Mouse (Mus musculus) neural tube, embryonic 11.5 days (tissue): ENCODE data around the gene Gemin4. TPM values are rescaled to one million over a fixed set of nuclear protein-coding genes. Genes with fewer than 3 reads are reported as not detected.

Experiments
- ATAC-seq: fragments of 200-750 bp; cut with Nextera tagmentation; 2 replicates; pipeline ENCODE4 v1.8.0; 2017; ENCODE audit warnings: moderate number of reproducible peaks, mild to moderate bottlenecking, moderate TSS enrichment, moderate library complexity; ENCODE audit not compliant: insufficient read depth, low FRiP score, low TSS enrichment
- DNase-seq: peaks from one replicate; pipeline ENCODE4 v3.0.0-alpha.2; 2015; ENCODE audit warnings: low spot score
- H3K27ac ChIP-seq: fragments of 300-500 bp; sonication (generic); 2 replicates; pipeline ENCODE4 v1.5.1; 2014; ENCODE audit warnings: low read depth, mild to moderate bottlenecking, low read length
- H3K27me3 ChIP-seq: fragments of 300-500 bp; sonication (generic); 2 replicates; pipeline ENCODE4 v1.6.1; 2014; ENCODE audit warnings: mild to moderate bottlenecking, low read length, mixed read lengths; ENCODE audit not compliant: control insufficient read depth, insufficient read depth
- H3K36me3 ChIP-seq: fragments of 300-500 bp; sonication (generic); 2 replicates; pipeline ENCODE4 v1.6.1; 2014; ENCODE audit warnings: mild to moderate bottlenecking, low read length, moderate library complexity, mixed read lengths; ENCODE audit not compliant: control insufficient read depth, insufficient read depth
- H3K4me1 ChIP-seq: fragments of 300-500 bp; sonication (generic); 2 replicates; pipeline ENCODE4 v1.6.1; 2014; ENCODE audit warnings: low read length, mixed read lengths; ENCODE audit not compliant: control insufficient read depth, insufficient read depth
- H3K4me2 ChIP-seq: fragments of 300-500 bp; sonication (generic); 2 replicates; pipeline ENCODE4 v1.6.1; 2014; ENCODE audit warnings: low read depth, mild to moderate bottlenecking, moderate library complexity
- H3K4me3 ChIP-seq: fragments of 300-500 bp; sonication (generic); 2 replicates; pipeline ENCODE4 v1.5.1; 2014; ENCODE audit warnings: low read depth, low read length
- H3K9ac ChIP-seq: fragments of 300-500 bp; sonication (generic); 2 replicates; pipeline ENCODE4 v1.6.1; 2014; ENCODE audit warnings: mild to moderate bottlenecking, low read length
- H3K9me3 ChIP-seq: fragments of 300-500 bp; sonication (generic); 2 replicates; pipeline ENCODE4 v1.6.1; 2016; ENCODE audit warnings: low read length; ENCODE audit not compliant: control insufficient read depth
- WGBS: fragments of 180-500 bp; shearing (Covaris S2); extraction: QIAGEN DNeasy Blood & Tissue Kit; methylation state at CpG from one replicate; pipeline ENCODE4 v1.1.7; 2014; 5-methylcytosine and 5-hydroxymethylcytosine counted together
- polyA plus RNA-seq: library from polyadenylated mRNA; unstranded; fragments of >200 nt; fragmentation: Nextera tagmentation; extraction: Ambion mirVana; gene quantifications from 2 replicates; pipeline ENCODE4 v1.2.1, GENCODE M21; 2014

The Gemin4 gene
- polyA plus RNA-seq: 37.9 and 43.6 TPM in 2 replicates

- Histone ChIP-seq H3K4me2 (peak within 1 kb of the TSS; percentile 85), H3K9ac (peak within 1 kb of the TSS; percentile 95), H3K4me3 (peak within 1 kb of the TSS; percentile 83), H3K4me1 (no peaks in the 10 kb centered on the region), H3K27ac (peak within 1 kb of the TSS; percentile 83), H3K27me3 (no peaks in the 10 kb centered on the region), H3K36me3 (peaks cover 12% of the 10 kb centered on the region), H3K9me3 (no peaks in the 10 kb centered on the region)
- 0% methylated on average over 33 of the region's 35 CpGs for WGBS
- peak; percentile 98 for ATAC-seq
- DNase-seq: peak; percentile 99
Observed at GRCm38 (mm10) chr11:76217390-76217800, at the start of gene Gemin4, which contains the start of gene Dbil5. Gene Gemin4 (minus strand): TSS chr11:76217664. Gene Dbil5 (plus strand): TSS chr11:76217608.

- 7% methylated on average over 19 of the region's 19 CpGs for WGBS
- ATAC-seq (peak; percentile 61), DNase-seq (peak; percentile 72)
- peak overlapping the region; percentile 19 for H3K4me2 ChIP-seq
- H3K27me3 ChIP-seq: no peaks in the 10 kb centered on the region
- H3K4me3 ChIP-seq: no peak overlapping the region
- peaks cover 41% of the 10 kb centered on the region for H3K4me1 ChIP-seq
- peak overlapping the region; percentile 79 for H3K27ac ChIP-seq
- no peaks in the 10 kb centered on the region for H3K9me3 ChIP-seq
- no peaks in the 10 kb centered on the region for H3K36me3 ChIP-seq
- H3K9ac ChIP-seq: peak overlapping the region; percentile 55
Observed at GRCm38 (mm10) chr11:76262611-76263351, 45.3 kb upstream of the Gemin4 start.

GRCm38 (mm10) chr11:76261224-76261623 is 43.8 kb upstream of the Gemin4 start:
- Histone ChIP-seq H3K4me2 (no peak overlapping the region), H3K4me3 (no peak overlapping the region), H3K36me3 (no peaks in the 10 kb centered on the region), H3K9me3 (no peaks in the 10 kb centered on the region), H3K9ac (no peak overlapping the region), H3K27ac (0 out of 2 replicates have a peak overlapping the region, but pooled peaks have one; percentile 45), H3K4me1 (peaks cover 42% of the 10 kb centered on the region), H3K27me3 (no peaks in the 10 kb centered on the region)
- 79% methylated on average over 12 of the region's 12 CpGs for WGBS
- ATAC-seq (no peak), DNase-seq (no peak)

DNA sequence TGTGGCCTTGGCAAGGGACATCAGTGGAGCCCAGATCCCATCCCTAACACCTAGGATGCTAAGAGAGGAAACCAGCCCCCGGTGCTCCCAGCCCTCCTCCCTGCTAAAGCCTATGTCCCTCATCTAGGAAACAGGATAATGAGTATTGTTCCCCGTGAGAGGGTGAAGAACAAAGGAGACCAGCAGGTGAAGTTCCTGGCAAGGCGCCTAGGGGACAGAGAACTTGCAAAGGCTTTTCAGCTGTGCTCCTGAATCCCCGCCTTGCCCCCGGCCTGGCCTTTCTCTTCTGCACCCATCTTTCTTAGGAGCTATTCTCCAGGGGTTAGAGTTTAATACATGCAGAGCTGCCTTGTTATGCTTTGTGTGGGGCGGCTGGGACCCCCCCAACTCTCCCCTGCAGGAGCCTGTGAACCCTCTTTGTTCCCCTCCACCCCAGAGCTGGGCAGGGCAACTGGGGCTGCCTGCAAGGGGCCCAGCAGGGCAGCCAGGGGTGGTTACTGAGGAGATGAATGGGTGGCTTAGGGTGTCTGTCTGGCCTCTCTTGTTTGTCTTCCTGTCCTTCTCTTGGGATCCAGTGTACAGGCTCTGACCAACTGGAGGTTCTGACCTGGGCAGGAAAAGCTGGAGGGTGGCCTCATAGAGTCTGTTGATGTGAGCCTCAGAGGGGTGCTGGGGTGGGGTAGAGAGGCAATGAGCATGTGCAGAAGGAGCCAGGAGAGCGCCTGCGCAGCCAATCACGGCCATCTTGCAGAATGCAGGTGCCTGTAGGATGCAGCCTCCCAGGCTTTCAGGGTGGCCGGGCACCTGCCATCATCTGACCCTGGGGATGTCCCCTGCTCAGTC is 43.0 kb upstream of the Gemin4 start:
- no peak for ATAC-seq
- no peak for DNase-seq
- peak overlapping the region; percentile 45 for H3K27ac ChIP-seq
- H3K4me1 ChIP-seq: peaks cover 44% of the 10 kb centered on the region
- H3K36me3 ChIP-seq: no peaks in the 10 kb centered on the region
- 47% methylated on average over 10 of the region's 10 CpGs for WGBS
- no peak overlapping the region for H3K4me3 ChIP-seq
- no peaks in the 10 kb centered on the region for H3K9me3 ChIP-seq
- no peaks in the 10 kb centered on the region for H3K27me3 ChIP-seq
- H3K4me2 ChIP-seq: no peak overlapping the region
- no peak overlapping the region for H3K9ac ChIP-seq

GRCm38 (mm10) chr11:76258511-76258910 is 41.0 kb upstream of the Gemin4 start:
- Histone ChIP-seq H3K9ac (no peak overlapping the region), H3K36me3 (no peaks in the 10 kb centered on the region), H3K4me3 (no peak overlapping the region), H3K9me3 (no peaks in the 10 kb centered on the region), H3K4me2 (no peak overlapping the region), H3K27me3 (no peaks in the 10 kb centered on the region), H3K27ac (no peak overlapping the region), H3K4me1 (peaks cover 40% of the 10 kb centered on the region)
- no peak for DNase-seq
- no peak for ATAC-seq
- 75% methylated on average over 6 of the region's 6 CpGs for WGBS

GRCm38 (mm10) chr11:76257386-76257785 is 39.9 kb upstream of the Gemin4 start:
- DNase-seq (no peak), ATAC-seq (no peak)
- WGBS: 67% methylated on average over 4 of the region's 4 CpGs
- Histone ChIP-seq H3K27me3 (no peaks in the 10 kb centered on the region), H3K4me1 (peaks cover 30% of the 10 kb centered on the region), H3K4me2 (no peak overlapping the region), H3K4me3 (no peak overlapping the region), H3K36me3 (no peaks in the 10 kb centered on the region), H3K9me3 (no peaks in the 10 kb centered on the region), H3K27ac (no peak overlapping the region), H3K9ac (no peak overlapping the region)

DNA sequence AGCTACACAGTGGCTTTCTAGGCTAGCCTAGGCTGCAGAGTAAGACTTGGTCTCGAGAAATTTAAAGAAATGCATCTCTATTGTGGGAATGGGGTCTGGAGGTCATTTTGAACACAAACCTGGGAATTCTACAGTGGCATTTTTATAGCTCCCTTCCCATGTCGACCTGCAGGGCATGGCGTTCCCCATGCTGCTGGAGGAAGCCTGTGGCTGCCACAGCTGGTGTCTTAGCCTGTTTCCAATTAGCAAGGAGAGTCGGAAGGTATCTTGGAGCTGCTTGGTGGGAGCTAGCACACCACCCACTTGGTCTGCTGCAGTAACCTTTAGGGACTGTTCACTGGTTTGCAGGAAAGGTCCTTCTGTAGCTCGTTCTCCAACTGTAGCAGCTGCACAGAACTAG is 38.7 kb upstream of the Gemin4 start:
- Histone ChIP-seq H3K27ac (no peak overlapping the region; the same call in 1 of the 2 replicates), H3K4me3 (no peak overlapping the region), H3K9ac (no peak overlapping the region), H3K36me3 (no peaks in the 10 kb centered on the region), H3K9me3 (no peaks in the 10 kb centered on the region), H3K4me2 (no peak overlapping the region), H3K4me1 (peaks cover 23% of the 10 kb centered on the region), H3K27me3 (no peaks in the 10 kb centered on the region)
- 28% methylated on average over 5 of the region's 5 CpGs for WGBS
- DNase-seq (no peak), ATAC-seq (no peak)

- 66% methylated on average over 4 of the region's 4 CpGs for WGBS
- H3K9ac ChIP-seq: no peak overlapping the region
- peaks cover 19% of the 10 kb centered on the region for H3K4me1 ChIP-seq
- H3K36me3 ChIP-seq: no peaks in the 10 kb centered on the region
- no peak for ATAC-seq
- no peak overlapping the region for H3K4me3 ChIP-seq
- H3K27ac ChIP-seq: no peak overlapping the region; the same call in 1 of the 2 replicates
- no peak overlapping the region for H3K4me2 ChIP-seq
- no peaks in the 10 kb centered on the region for H3K27me3 ChIP-seq
- H3K9me3 ChIP-seq: no peaks in the 10 kb centered on the region
- DNase-seq: no peak
Observed at GRCm38 (mm10) chr11:76255431-76256001, 38.1 kb upstream of the Gemin4 start.
